Mouse (Mus musculus) lung, postnatal 10 days (tissue): ENCODE results near the gene Rarg.

Experiments used
- DNase-seq: peaks from one replicate; pipeline ENCODE4 v3.0.0; 2021

Gene Rarg

GRCm38 (mm10) chr15:102256431-102257201, 701 bp downstream of the Rarg start:
- DNase-seq: no peak

- DNase-seq: peak; percentile 76
Observed at GRCm38 (mm10) chr15:102255547-102256255, 1.6 kb downstream of the Rarg start.

GRCm38 (mm10) chr15:102250521-102250920, 6.8 kb downstream of the Rarg start:
- DNase-seq: no peak

- DNase-seq: no peak
Observed at GRCm38 (mm10) chr15:102249967-102250366, 7.3 kb downstream of the Rarg start.

GRCm38 (mm10) chr15:102249251-102249691, 8.0 kb downstream of the Rarg start:
- peak; percentile 76 for DNase-seq

GRCm38 (mm10) chr15:102248812-102249191, 8.5 kb downstream of the Rarg start:
- DNase-seq: peak; percentile 64

GRCm38 (mm10) chr15:102248131-102248811, 9.0 kb downstream of the Rarg start:
- no peak for DNase-seq

DNA sequence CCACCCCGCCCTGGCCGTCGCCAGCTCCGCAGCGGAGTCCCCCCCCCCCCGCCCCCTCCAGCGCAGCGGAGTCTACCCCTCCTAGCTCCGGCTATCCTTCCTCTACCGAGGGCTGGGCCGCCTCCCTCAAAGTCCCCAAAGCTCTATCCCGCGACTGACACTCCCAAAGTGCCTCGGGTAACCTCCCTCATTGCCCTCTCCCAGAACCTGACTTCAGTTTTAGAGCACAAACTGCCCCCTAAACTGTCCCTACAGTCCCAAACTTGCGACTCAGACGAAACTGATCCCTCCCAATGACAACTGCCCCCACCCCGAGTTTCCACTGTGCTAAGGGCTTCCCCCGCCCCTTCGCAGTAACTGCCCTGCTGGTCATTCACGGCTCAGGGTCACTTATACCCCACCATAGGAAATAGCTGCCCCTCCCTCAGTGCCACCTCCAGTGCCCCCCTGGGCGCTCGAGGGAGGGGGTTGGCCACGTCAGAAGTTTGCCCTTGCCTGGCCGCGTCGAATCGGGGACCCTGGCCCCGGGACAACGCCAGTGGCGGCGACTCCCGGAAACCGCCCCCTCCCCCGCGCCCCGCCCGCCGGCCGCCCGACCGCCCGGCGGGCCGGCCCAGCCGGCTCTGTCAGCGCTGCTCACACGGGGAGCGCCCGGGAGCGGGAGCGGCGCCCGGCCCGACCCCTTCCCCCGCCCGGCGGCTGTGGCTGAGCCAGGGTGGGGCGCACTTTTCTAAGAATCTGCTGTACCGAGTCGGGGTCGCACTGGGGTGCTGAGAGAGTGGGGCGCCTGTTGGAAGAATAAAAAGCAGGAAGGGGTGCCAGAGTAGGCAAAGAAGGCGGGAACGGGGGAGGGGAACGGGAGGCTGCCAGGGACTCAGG, 9.8 kb downstream of the Rarg start:
- DNase-seq: peak; percentile 91

DNA sequence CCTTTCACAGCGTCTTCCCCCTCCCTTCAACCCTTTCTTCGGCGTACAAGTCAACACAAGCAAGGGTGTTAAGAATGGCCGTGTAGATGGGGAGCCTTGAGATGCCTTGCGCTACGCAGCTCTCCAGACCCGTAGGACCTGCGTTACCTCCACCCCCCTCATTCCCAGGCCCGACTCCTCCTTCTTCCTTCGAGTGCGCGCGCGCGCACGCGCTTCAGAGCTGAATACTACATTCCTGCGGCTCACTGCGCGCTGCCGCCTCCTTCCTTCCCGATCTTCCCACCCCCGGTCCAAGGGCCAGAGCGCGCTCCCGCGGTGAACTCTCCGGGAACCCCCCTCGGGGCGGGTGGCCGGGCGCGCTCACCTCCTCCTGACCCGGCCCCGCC, 10.5 kb downstream of the Rarg start:
- DNase-seq: peak; percentile 99

DNA sequence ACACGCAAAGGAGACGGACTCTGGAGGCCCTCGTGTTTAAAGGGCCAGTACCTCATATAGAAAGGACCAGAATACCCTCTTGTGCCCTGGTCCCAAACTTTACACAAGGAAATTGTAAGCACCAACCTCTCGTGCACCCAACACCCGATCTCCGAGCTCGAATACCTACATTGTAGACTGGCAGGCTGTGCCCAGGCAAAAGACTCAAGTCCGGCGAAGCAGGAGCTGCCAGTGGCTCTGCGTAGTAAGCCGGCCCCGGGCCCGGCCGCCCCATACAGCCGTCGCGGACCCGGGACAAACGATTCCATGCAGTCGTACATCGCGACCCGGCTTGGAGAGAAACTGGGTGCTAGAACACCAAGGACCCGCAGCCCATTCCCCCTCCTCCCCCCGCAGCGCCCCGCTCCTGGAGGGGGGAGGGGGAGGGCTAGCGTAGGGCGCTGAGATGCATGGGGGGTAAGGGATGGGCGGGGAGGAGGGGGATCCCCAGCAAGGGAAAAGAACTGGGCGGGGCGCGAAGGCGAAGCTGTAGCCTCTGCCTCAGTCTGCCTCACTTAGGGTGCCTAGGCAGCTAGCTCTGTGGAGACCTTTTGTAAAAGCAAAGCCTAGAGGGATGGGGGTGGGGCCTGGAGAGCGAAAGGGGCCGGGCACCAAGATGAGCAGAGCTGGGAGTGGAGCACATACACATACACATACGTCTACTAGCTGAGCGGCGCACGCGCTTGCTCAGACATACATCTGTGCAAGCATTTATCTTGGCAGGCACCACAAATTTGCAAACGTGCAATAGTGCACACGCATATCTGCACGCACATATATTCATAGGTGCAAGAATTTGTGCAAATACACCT, 11.2 kb downstream of the Rarg start:
- peak; percentile 92 for DNase-seq

DNA sequence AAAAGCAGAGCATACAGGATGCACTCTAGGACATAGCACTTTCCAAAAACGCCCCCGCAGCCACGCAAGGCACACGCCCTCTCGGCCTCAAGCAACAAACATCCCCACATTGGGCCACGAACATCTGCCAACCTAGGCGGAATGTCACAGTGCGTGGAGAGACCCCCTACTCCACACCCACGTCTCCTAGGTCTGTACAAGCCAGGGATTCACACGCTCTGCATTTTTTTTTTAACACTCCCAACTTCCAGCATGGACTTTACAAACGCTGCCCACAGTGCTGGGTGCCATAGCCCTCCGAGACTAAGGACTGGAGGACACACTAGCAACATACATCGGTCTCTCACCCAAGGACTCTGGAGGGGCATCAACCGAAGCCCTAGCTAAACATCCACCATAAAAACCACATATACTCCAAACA, 11.8 kb downstream of the Rarg start:
- peak; percentile 52 for DNase-seq

DNA sequence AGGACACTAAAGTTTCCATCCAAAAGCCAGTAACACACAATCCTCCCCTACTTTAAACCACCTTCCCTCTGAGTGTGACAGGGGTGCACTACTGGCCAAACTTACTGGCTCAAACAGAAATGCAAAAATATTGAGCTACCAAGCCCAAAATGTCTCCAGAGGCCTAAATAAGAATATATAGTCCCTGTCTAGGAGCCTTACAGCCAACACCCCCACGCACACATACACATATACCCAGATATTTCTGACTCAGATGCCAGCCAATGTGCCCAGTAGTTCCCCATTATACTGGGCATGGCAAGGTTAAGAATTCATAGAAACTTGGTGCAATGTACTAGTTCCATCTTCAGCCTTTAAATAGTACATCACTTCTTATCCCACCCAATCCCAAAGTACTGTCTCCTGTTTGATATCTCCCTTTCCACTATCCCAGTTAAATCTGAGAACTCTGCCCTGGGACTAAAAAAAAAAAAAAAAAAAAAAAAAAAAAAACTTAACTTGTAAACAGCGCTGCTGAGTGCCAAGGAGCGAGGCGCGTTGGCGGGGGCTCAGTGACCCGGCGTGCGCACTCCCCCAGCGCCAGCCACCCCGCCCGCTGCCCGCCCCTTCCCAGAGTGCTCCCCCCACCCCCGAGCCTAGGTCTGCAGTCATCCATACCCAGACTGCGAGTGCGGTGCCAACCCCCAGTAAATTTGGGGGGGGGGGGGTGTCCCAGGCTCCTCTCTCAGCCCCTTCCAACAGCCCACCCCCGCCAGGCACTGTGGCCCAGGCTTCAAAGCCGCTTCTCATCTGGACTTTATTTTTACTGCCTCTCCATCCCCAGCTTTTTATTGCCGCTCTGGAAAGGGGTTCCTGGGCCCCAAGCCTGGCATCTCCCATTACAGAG, 12.8 kb downstream of the Rarg start:
- peak; percentile 61 for DNase-seq

DNA sequence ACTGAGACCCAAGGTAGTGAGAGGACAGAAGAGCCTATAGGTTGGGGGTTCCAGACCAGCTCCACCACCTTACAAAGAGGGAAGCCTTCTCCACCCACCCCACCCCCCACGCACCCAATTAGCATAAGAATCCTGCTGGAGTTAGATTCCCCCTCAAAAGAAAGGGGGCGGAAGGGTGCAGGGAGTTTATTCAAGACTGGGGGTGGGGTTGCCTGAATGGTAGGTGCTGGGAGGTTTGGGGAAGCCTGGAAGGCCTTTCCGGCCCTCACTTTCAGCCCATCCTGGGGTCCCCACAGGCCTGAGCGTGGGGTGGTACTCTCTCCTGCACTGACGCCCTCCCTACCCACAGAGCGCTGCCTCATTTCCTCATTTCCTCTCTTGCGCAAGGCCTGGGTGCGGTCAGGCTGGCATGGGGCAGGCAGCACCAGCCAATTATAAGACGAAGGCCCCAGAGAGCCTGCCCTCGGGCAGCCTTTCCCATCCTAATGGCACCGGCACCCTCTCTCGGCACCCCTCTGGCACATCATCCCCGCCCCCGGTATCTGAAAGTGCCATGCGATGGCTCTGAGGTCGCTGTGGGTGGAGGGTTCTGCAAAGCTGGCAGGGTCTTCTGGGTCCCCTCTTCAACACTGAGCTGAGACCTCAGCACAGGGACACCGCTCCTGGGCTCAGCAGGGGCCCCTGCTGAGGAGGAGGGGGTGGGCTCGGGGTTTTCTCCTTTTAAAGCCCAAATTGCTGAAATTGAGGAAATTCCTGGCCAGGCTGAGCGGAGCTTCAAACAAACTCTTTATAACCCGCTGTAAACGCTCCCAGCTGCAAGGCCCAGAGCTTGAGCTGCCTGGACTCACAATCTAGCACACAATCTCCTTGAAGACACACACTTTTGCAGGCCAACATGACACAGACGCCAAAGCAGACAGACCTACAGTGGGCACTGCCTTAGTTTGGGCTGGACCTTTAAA, 13.8 kb downstream of the Rarg start:
- peak; percentile 90 for DNase-seq

GRCm38 (mm10) chr15:102242404-102243228, 14.7 kb downstream of the Rarg start:
- DNase-seq: no peak

- peak; percentile 84 for DNase-seq
Observed at GRCm38 (mm10) chr15:102240607-102241006, 16.7 kb downstream of the Rarg start.

DNA sequence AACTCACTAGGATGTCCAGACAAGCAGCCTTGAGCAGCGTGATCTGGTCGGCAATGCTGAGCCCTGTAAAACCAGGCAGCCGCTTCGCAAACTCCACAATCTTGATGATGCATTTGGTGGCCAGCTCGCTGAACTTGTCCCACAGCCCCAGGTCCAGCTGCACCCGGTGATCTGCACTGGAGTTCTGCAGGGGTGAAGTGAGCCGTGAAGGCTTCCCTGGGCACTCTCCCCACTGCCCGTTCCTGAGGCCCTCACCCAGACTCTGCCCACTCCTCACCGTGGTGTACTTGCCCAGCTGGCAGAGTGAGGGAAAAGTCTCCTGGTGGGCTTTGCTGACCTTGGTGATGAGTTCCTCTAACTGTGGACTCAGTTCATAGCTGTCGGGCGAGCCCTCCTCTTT, 17.5 kb downstream of the Rarg start:
- no peak for DNase-seq

- DNase-seq: peak; percentile 89
Observed at GRCm38 (mm10) chr15:102239260-102239590, 18.1 kb downstream of the Rarg start.

GRCm38 (mm10) chr15:102238543-102239259, 18.6 kb downstream of the Rarg start:
- no peak for DNase-seq
